Mouse (Mus musculus): ENCODE data around the gene 4933428G20Rik.

Gene 4933428G20Rik

DNA sequence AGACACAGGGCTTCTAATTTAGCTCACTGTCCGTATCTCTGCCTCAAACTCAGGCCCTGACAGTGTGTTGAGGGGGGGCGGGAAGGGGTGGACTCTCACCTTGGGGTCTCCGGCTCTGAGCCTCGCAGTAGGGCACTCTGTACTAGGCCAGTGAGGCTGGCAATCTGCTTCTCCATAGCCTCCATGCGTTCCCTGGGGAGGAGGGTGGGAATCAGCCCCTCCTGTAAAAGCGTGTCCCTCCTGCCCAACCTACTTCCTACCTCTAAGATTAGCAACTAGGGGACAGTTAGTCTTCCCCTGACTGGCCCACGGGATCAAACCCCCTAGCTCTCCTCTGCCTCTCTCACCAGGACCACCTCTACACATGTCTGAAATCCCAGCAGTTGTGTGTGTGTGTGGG lies 33.5 kb upstream of the 4933428G20Rik start:
- DNase-seq (ENCODE audit: low read depth in 2 of 2, low spot score in 2 of 2) = no peak

DNA sequence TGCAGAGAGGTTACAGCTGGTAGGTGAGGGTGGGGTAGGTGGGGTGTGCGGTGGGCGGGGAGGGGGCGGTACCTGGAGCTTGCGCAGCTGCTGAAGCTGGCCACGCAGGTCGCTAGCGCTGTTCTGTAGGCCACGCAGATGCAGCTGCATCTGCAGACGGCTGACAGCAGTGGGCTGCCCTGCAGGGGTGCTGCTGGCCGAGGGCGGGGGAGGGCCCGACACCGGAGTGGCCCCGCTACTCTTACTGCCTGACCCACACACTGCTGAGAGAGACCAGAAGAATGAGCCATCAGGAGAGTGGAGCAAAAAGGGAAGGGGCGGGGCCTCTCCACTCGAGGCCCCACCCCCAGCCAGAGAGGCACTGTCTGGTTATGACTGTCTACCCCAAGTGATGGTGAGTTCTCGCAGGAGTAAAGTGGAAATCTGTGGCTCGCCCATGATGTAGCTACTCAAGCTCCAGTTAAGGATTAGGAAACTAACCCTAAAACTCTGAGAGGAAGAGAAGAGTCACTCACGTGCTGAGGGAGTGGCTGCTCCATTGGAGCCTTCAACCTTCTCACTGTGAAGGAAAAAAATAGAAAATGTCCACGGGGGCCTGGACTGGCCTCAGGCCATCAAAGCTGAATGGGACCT lies 32.9 kb upstream of the 4933428G20Rik start:
- no peak for DNase-seq (ENCODE audit: low read depth in 2 of 2, low spot score in 2 of 2)

DNA sequence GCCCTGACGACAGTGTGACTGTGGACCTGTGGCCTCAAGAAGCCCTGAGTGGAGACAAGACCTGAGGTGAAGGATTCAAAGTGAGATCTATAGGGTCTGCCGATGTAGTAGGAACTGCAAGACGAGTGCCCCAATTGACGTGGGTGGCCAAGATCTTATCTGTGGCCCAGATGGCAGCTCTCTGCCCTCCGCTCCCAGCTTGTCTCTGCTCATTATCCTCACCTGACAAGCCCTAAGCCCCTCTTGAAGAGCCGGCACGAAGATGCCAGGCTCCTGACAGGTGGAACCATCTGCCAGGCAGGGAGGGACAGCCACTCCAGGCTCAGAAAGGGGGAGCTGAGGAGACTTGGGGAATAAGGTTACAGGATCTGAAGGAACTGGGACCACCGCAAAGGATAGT lies 32.2 kb upstream of the 4933428G20Rik start:
- DNase-seq (ENCODE audit: low read depth in 2 of 2, low spot score in 2 of 2) = no peak

DNA sequence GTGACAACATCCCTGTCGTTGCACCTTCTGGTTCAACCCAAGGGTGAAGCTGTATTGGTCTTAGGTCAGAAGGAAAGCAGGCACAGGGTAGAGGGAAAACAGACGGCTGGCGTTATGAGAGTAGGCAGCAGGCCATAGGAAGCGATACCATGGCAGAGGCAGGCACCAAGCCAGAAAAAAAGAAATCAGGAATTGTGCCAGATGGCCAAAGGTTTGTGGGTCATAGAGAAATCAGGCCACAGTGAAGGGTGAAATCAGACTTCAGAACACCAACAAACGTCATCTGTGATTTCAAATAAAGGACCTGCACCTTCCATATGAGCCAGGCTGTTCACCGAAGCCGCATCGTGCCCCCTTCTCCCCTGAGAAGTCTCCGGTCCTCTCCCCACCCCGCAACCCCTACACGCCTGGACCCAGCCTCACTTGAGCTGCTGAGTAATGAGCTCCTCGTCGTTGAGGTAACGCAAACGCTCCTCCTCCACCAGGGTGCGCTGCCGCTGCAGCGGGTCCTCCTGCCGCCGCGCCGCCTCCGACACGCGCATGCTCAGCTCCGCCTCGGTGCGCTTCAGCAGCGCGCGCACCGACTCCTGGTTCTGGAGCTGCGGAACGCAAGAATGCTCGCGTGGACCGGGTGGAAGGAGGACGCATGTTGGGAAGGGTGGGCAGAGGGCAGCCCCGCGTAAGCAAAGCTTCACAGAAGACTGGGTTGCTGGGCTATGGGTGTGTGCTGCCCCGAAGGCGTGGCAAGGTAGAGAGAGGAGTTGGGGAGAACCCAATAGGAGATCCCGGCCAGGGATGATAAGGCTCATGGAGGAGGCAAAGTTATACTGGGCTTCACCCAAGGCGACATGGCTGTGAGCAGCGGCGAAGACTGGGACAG lies 31.5 kb upstream of the 4933428G20Rik start:
- DNase-seq (ENCODE audit: low read depth in 2 of 2, low spot score in 2 of 2) = peak; percentile 80 to 85

DNA sequence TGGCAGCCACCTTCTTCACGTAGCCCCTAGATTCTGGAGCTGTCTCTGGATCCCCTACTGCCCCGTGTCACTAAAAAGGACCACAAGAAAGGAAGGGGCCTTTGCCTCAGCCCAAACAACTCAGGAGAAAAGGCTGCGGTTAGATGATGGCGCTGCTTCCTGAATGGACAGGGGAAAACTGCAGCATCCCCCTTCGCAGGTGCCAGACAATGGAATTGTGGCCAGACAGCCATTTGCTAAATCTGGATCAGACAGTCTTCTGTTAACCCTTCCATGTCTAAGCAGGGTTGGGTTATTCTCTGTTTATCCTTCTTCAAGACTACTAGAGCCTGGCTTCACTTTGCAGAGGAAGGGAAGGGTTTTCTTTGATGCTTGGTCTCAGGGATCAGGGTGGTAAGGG lies 30.8 kb upstream of the 4933428G20Rik start:
- no peak for DNase-seq (ENCODE audit: low read depth in 2 of 2, low spot score in 2 of 2)

DNA sequence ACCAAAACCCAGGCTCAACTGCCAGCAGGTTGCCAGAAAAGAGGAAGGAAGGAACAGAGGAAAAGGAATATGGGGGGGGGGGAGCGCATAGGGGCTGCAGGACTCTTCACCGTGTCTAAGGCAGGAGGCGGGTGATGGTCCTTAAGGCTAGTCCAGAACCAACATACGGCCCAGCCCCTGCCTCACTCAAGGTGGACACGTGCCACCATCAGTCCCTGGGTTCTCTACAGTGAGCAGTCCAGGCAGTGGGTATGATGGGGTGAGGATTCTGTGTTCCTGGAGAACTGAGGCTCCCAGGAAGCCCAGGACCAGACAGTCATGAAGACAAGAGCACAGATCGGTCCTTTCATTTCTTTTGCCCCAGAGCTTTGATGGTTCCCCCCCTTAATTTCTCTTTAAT lies 29.9 kb upstream of the 4933428G20Rik start:
- DNase-seq (ENCODE audit: low read depth in 2 of 2, low spot score in 2 of 2) = no peak

DNA sequence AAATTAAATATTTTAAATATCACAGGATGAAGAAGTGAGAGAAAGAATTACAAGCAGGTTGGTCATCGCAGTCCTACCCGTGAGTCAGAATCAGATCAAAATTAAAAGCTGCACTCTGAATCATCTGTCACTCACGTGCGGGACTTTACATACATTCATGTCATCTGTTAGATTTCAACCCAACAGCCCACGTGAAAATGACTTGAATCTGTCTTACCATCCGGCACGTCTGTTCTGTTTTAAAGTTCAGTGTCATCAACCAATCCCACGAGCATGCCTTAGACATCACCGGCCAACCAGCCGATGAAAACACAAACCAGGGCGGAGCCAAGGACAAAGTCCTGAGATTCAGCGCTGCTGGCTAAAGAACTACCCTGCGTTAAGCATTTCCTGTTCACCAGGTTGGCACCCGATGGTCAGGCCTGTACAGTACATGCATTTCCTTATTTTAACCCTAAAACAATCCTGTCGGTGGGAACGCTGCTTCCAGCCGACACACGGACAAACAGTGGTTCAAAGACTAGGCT lies 28.2 kb upstream of the 4933428G20Rik start:
- no peak for DNase-seq (ENCODE audit: low read depth in 2 of 2, low spot score in 2 of 2)

DNA sequence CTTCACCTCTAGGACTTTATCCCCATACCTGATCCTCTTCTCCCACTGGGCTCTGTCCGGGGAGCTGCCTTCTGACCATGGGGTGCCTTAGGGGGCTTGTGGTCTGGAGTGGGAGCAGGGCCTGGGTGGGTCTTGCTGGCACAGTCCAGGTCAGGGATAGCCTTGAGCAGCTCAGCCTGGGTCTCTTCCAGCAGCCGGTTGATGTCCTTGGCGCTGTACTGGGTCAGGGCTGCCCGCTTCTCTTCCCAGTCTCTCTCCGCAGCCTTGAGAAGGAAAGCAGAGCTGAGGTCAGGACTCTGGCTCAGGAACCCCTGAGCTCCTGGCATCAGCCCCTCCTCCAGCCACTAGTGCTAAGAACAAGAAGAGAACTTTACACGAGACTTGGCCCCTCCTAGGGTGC lies 25.2 kb upstream of the 4933428G20Rik start:
- DNase-seq (ENCODE audit: low read depth in 2 of 2, low spot score in 2 of 2) = no peak

DNA sequence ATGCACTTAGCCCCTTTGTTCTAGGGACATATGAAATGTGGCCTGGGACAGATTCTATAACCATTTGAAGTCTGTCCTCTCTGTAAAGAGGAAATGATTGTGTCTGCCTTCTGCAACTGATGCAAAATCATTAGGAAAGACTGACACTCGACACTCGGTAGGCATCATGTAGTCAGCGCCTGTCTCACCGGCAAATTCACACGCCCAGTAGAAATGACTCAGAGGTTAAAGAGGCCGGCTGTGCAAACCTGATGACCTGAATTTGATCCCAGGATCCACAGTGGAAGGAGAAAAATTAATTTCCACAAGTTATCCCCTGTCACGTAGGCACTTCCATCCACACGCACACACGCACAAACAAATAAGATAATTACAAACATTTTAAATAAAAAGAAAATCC lies 24.2 kb upstream of the 4933428G20Rik start:
- DNase-seq (ENCODE audit: low read depth in 2 of 2, low spot score in 2 of 2) = no peak

DNA sequence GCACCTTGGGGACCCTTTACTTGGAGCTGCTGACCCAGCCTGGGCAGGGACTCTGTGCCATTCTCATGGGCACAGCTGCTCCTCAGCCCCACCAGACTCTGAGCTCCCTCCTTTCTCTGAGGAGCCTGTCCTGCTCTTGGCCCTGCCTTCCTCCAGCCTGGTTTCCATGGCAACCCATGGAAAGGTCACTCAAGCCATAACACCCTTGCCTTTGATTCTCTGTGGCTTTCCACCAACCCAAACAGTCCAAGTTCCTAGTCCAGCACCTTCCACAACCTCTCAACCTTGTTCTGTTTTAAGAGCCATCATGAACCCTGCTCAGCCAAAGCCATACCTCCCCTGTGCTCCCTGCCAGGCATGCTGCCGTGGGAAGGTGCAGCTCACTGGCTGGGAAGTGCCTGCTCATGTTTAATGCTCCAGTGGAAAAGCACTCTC lies 23.7 kb upstream of the 4933428G20Rik start:
- no peak for DNase-seq (ENCODE audit: low read depth in 2 of 2, low spot score in 2 of 2)

DNA sequence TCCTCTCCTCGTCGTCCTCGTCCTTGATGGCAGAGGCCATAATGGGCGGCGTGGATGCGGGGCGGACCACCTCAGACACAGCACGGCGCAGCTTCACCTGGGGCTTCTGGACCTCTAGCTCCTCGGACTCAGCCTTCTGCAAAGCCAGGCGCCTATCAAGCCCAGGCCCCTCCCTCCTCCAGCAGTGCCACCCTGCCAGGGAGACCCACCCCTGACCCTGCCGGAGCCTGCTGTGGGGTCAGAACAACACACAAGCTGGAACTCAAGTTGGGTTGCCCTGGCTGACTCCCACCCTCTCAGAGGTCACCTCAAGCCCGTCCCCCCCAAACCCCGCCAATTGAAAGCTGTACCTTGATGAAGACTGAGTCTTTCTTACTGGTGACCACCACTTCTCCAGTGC lies 23.0 kb upstream of the 4933428G20Rik start:
- DNase-seq (ENCODE audit: low read depth in 2 of 2, low spot score in 2 of 2) = no peak

DNA sequence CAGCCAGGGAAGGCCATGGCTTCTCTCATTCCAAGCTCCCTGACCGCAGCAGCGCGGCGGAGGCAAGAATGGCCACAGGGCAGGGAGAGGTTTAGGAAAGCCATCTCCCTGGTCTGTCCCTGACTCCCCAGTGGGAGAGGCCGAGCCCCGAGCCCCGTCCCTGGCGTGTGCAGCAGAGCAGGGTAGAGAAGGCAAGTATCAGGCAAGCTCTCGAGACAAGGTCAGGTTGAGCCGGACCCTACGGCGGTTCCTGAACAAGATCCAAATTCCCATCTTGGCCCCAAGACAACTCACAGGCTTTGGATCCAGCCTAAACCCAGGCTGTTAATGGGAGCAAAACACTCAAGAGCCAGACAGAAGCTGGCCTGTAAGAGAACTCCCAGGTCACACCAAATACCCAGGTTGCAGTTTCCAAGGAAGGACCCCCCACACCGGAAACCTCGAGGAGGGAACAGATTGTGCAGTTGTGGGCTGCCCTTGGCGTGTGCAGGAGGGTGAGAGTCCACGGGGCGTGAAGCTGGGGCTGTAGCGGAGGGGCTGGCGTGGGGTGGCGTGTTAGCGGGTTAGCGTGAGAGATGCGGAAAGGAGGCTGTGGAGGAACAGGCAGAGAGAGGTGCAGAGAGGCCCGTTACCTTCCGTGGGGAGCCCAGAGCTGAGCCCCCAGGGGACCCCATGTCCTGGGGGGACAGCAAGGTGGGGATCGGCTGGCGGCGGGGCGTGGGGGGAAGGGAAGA lies 21.8 kb upstream of the 4933428G20Rik start:
- DNase-seq (ENCODE audit: low read depth in 2 of 2, low spot score in 2 of 2) = no peak

DNA sequence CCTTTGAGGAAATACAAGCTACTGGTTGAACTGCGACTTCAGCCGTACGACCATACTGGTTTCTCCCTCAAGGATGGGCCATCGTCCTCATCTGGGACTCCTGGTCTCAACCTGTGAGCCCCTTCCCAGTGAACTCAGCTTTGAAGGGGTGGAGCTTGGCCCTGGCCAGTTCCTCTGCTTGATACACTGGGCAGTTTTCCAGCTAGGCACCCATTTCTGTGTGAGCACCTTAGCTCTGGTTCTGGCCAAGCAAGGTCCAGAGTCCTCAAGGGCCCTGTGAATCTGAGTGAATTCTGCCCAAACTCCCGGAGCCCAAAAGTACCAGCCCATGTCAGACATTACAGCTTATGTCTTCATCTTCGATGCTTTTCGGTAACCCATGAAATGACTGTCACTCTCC lies 20.4 kb upstream of the 4933428G20Rik start:
- no peak for DNase-seq (ENCODE audit: low read depth in 2 of 2, low spot score in 2 of 2)

DNA sequence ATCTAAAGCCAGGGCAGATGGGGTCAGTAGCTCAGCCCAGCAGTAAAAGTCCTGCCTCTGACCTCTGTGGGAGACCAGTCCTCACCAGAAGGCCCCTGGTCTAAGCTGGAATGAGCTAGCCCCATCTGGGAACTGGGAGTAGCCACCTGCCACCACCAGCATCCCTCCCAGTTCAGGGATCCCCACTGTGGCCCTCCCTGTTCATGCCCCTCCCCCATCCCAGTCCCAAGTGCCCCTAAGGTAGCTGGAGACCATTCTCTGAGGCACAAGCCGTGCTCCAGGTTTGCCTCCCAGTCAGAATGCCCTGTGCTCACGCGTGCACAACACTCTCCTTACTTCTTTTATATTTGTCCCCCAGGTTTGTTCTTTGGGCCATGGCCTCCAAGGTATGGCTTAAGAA lies 12.9 kb upstream of the 4933428G20Rik start:
- no peak for DNase-seq (ENCODE audit: low read depth in 2 of 2, low spot score in 2 of 2)

DNA sequence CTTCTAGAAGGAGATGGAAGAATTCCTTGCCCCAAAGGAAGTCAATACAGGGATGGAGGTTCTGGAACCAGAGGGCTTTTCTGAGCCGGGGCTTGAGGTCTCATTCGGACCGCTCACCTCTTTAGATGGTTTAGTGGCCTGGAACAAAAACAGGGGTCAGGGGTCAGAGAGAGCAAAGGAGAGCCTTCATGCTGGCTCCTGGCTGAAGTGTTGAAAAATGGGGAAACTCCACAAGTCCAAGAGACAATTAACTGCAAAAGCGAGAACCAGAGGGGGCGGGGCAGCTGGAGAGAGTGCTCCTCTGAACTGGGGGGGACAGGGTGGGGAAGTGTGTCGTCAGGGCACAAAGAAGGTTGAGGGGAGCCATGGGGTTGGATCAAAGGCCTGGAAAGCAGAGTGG lies 12.4 kb upstream of the 4933428G20Rik start:
- no peak for DNase-seq (ENCODE audit: low read depth in 2 of 2, low spot score in 2 of 2)

DNA sequence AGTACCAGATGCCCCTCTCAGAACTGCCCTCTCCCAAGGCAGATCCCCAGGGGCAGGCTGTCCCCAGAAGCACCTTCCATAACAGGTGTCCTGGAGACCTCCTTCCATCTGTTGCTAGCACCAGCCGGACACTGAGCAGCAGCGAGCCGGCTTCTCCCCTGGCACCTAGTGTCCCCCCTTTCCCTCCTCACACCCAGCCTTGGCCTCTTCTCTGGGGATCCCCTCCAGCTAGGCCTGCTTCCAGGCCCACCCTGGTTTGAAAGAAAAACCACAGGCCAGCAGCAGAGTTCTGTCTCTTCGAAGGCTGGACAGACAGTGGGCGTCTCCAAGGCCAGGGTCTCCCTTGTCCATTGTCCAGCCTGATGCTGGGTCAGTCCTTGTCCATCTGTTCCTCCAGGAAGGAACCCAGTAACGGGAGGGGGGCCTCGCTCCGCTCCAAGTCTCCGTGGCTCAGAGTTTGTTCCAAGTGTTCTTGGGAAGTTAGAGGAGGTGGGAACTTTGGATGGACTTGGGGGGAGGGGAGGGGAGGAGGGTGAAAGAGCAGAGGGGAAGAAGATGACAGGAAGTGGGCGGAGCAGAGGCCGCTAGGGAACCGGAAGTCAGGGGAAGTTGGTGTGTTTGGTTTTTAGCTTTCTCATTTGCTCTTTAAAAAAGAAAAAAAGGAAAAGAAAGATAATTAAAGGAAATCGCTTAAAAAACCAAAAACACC lies 11.7 kb upstream of the 4933428G20Rik start:
- no peak for DNase-seq (ENCODE audit: low read depth in 2 of 2, low spot score in 2 of 2)

DNA sequence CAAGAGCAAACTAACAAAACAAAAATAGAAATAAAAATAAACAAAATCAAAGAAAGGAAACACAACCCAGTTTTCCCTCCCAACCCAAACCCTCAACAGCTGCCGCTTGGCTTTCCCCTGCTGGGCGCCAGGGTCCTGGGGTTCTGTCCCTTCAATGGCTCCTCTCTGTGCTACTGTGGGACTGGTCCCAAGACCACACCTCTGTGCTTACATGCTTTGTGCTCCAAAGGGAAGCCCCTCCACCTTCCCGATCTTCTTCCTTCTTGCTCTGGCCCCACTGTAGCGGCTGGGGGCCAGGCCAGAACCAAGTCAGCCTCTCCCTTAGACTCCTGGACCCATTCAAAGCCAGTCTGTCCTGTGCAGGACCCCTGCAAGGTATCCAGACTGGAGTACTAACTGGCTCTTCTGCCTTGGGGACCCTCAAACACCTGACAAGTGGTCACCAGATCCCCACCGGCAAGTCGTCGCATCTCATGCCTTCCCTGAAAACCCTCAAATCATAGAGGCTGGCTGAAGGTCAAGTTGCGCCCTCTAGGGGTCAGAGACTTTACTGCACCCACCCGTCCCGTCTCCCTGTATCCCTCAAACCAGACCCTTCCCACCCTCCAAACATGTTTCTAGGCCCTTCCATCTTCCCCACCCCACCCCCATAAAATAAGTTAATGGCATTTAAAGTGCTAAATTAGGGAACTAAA lies 11.0 kb upstream of the 4933428G20Rik start:
- peak; percentile 40 to 53 for DNase-seq (ENCODE audit: low read depth in 2 of 2, low spot score in 2 of 2)

DNA sequence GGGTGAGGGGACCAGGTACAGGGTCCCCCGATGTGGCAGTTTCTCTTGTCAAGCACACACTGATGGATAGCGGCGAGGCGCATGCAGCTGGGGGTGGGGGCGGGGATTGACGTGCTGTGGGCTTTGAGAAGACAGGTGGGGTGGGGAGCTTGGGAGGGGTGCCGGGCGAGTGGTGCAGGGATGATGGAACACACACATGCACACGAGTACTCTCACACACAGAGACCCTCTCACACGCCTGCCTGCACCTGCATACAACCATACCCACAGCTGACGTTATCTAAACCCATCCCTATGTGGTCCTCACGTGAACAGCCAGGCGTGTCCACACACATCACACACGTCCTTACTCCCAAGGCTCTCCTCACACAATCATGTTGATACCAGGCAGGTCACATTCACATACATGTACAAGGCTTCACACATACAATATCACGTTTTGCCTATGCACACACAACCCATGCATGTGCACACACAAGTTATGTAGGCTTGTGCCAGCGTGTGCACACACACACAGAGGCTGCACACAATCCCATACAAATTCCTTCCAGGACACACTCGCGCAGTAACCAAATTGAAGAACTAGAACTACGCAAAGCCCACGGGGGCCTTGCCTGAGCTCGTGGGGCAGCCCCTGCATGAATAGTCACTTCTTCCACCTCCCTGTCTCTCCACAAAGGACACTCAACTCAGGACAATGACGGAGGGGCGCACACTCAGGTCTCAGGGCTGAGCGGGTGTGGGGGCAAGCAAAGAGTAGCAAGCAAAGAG lies 9.8 kb upstream of the 4933428G20Rik start:
- no peak for DNase-seq (ENCODE audit: low read depth in 2 of 2, low spot score in 2 of 2)

DNA sequence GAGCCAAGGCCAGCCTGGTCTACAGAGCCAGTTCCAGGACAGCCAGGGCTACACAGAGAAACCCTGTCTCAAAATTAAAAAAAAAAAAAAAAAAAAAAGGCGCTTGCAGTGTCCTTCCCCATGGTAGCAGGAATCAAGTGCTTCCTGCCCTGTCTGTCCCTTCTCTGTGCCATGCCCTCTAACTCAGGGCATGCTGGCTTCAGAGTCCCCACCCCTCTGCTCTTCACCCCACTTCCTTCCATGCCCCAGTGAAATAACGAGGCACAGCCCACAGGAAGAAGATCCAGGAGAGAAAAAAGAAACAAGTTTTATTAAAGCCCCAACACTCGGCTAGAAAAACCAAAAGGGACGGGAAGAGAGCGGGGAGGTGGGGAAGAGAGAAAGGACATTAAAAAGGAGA lies 8.9 kb upstream of the 4933428G20Rik start:
- DNase-seq (ENCODE audit: low read depth in 2 of 2, low spot score in 2 of 2) = no peak

DNA sequence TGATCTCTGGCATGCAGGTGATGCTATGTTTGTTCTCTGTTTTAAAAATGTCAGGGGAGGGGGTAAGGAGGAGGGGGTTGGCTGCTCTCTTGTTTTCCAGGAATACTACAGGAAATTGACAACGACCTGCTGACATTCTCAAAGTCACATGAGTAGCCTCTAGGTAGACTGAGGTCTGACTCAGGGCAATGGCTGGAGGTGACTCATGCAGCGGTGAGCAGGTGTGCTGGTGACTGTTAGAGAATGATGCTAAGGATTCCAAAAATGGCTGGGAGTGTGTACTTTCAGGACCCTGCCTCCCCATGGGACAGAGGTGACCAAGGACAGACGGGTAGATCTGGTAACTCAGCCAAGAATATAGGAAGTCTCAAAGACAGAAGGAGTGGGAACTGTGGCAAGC lies 8.1 kb upstream of the 4933428G20Rik start:
- no peak for DNase-seq (ENCODE audit: low read depth in 2 of 2, low spot score in 2 of 2)

Measured in CD8-positive naive resting alpha-beta T cell, adult 2 months (primary cell).